Mouse (Mus musculus): Measurements from ENCODE around the gene Kbtbd13.

Gene Kbtbd13

DNA sequence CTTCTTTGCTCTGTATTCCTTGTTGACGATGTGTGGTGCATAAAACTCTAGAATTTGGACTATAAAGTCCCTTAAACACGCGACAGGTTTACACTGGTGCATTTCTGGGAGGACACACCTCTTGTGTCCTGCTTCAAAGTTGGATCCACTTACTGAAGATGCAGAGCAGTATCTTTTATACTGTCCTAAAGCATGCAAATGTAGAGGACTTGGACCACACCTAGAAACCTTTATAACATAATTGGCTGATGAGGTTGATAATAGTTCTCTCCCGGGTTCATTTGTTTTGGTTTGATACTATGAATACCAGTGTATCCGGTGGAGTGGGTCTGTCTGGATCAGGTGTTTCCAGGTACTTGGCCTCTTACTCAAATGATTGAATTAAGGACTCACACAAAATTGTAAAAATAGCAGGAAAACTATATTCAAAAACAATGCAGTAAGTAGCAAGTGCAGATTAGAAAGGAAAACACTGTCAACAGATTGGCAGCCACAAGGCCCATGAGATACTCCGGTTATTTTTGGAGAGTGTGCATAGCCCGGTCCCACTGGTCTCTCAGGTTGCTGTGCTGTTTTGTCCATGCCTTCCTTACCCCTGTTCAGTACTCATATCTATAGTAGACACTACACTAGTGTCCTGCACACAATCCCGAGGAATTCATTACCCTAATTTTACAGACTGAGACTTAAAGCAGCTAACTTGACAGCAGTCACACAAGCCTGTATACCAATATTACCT lies 44.2 kb downstream of the Kbtbd13 start:
- no peak for DNase-seq (ENCODE audit: low spot score)

- DNase-seq (ENCODE audit: low spot score) = peak; percentile 28
Observed at GRCm38 (mm10) chr9:65346476-65347111, 44.9 kb downstream of the Kbtbd13 start.

DNA sequence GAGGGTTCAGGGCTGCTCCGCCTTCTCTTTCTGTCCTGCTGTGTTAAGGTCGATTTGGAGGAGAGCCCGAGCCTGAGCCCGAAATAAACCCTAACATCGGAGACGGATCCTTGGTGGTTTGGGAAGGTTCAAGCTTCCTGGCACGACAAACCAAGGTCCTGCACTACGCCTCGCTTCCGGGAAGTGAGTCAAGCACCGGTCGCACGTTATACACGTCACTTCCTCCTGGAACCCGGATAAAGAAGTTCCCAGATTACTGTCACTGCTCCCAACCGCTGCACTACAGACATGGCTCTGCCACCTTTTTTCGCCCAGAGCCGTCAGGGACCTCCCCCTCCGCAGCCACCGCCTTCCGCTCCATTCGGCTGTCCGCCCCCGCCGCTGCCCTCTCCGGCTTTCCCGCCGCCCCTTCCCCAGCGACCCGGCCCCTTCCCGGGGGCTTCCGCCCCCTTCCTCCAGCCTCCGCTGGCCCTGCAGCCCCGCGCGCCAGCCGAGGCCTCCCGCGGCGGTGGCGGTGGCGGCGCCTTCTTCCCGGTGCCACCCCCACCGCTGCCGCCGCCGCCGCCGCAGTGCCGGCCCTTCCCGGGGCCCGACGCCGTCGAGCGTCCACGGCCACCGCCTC lies 45.5 kb downstream of the Kbtbd13 start, which contains the start of gene Pdcd7:
Pdcd7 (plus strand) TSS at position 251 of the 622 bp plus-strand sequence.
- DNase-seq (ENCODE audit: low spot score) = peak; percentile 96

DNA sequence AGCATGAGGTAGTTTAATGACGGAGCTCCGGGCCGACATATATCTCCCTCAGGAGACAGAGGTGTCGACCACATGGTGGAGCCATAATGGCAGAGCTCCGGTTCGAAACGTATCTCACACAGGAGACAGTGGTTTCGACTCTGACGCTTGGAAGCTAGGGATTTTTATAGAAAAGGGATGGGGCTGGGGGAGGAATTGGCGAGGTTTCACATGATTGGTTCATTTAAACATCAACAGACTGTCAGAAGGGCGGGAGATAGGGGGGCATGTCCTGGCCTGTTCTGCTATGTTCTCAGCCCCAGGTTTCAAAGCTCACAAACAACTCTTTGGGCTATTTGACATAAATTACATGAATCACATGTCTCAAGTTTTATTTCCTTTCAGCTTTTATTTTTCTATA lies 46.0 kb downstream of the Kbtbd13 start:
- peak; percentile 14 for DNase-seq (ENCODE audit: low spot score)

- no peak for DNase-seq (ENCODE audit: low spot score)
Observed at GRCm38 (mm10) chr9:65340414-65340813, 51.0 kb downstream of the Kbtbd13 start.

DNA sequence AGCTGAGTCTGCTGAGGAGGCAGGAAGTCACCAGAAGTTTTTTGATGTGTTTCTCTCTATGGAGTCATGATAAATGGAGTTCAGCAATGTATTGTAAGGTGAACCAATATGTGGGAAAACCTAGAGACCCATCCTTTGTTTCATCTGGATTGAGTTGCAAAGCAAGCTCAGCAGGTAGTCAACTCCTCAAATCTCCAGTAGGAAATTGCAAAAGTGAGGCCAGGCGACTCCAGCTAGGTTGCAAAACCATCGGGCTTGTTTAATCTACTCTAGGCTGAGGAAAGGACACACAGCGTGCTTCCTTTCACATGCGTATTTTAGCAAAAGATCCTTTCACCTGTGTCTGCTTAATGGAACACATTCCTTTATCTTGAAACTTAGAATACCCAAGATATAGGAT lies 52.3 kb downstream of the Kbtbd13 start:
- no peak for DNase-seq (ENCODE audit: low spot score)
